Mouse (Mus musculus): ENCODE measurements around the gene Gm26897. TPM values are rescaled to one million over a fixed set of nuclear protein-coding genes. Genes with fewer than 3 reads are reported as not detected.

The Gm26897 gene
- polyA plus RNA-seq, 1 experiment from 2014 or later: not detected

DNA sequence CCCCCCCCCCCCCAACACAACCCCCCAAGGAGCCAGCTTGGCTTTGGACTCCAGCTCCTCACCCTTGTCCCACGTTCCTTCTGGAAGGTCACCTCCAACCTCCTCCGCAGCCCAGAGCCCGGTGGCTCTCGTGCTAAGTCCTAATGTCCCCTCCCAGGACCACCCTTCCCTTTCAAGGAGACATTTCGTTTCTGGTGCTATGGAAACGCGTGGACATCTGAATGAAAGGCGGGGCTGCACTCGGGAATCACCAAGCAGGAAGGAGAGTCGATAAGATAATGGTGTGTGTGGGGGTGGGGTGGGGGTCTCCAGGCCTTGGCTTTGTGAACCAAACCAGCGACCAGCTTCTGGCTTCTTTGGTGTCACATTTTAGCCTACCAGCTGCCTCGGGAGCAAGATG lies 27.9 kb downstream of the Gm26897 start:
- ATAC-seq (ENCODE audit: low read depth): no peak
- under 1% methylated on average over 12 of the region's 12 CpGs for WGBS (ENCODE audit: insufficient replicate concordance)

DNA sequence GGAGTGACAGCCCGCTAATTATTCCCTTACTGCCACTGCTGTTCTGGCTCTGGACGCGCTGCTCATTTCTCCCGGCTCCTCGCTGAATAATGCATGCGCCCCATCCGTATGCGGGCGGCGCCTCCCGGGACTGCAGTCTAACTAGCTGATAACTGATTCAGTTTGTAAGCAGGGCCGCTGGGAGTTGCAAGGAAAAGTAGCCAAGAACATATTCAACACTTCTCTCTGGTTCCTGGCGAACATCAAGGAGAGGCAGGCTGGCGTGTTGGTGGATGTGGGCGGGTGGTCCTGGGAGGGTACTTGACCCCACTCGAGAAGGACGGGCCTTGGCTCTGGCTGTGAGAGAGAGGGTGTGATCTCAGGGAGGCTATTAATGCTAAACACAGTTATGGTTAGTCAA lies 28.4 kb downstream of the Gm26897 start:
- WGBS (ENCODE audit: insufficient replicate concordance): 16% methylated on average over 17 of the region's 17 CpGs
- Histone ChIP-seq H3K27ac (ENCODE audit: low read length) (no peak overlapping the region), H3K4me1 (ENCODE audit: control insufficient read depth, low read depth, low read length) (no peaks in the 10 kb centered on the region), H3K27me3 (ENCODE audit: control insufficient read depth, insufficient read depth, low read depth, low read length) (no peaks in the 10 kb centered on the region; the same call in 1 of the 2 replicates), H3K4me2 (ENCODE audit: low read depth, low read length) (no peak overlapping the region), H3K36me3 (ENCODE audit: control insufficient read depth, insufficient read depth) (no peaks in the 10 kb centered on the region), H3K9me3 (replicated peaks; ENCODE audit: control insufficient read depth, low read length) (no peaks in the 10 kb centered on the region), H3K4me3 (ENCODE audit: low read depth, low read length) (no peak overlapping the region), H3K9ac (ENCODE audit: low read depth, low read length) (no peak overlapping the region)
- ATAC-seq (ENCODE audit: low read depth): no peak

More for the DNA sequence above, 27.9 kb downstream of the Gm26897 start:
- H3K9ac ChIP-seq (ENCODE audit: low read depth, low read length): no peak overlapping the region
- H3K4me2 ChIP-seq (ENCODE audit: low read depth, low read length): 0 out of 2 replicates have a peak overlapping the region, but pooled peaks have one; percentile 6
- H3K4me3 ChIP-seq (ENCODE audit: low read depth, low read length): no peak overlapping the region
- no peaks in the 10 kb centered on the region for H3K36me3 ChIP-seq (ENCODE audit: control insufficient read depth, insufficient read depth)
- no peaks in the 10 kb centered on the region for H3K9me3 ChIP-seq (replicated peaks; ENCODE audit: control insufficient read depth, low read length)
- no peaks in the 10 kb centered on the region; the same call in 1 of the 2 replicates for H3K27me3 ChIP-seq (ENCODE audit: control insufficient read depth, insufficient read depth, low read depth, low read length)
- H3K27ac ChIP-seq (ENCODE audit: low read length): no peak overlapping the region
- H3K4me1 ChIP-seq (ENCODE audit: control insufficient read depth, low read depth, low read length): no peaks in the 10 kb centered on the region

DNA sequence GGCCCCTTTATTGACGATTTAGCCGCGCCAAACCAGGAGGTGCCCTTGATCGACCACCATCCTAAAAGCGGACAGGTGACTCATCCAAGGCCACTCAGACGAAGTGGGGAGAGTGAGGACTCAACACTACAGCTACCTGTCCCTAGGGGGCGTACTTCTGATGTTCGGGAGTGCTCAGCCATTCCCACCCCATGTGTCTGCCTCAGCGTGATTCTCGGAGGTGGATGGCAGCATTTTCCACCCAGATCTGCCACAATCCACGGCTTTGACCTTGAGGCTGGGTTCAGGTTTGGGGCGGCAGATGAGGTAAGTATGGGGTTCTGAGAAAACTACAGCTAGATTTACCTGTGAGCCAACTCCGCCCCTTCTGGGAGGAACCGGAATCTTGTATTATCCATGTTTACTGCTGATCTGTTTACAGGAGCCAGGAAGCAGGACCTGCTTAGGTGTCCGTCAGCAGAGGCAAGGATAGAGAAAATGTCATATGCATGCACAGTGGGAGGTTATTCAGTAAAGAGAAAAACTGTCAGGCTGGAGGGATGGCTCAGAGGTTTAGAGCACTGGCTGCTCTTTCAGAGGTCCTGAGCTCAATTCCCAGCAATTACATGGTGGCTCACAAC lies 32.1 kb downstream of the Gm26897 start:
- 54% methylated on average over 15 of the region's 15 CpGs for WGBS (ENCODE audit: insufficient replicate concordance)
- Histone ChIP-seq H3K9me3 (replicated peaks; ENCODE audit: control insufficient read depth, low read length) (no peaks in the 10 kb centered on the region), H3K9ac (ENCODE audit: low read depth, low read length) (no peak overlapping the region), H3K4me3 (ENCODE audit: low read depth, low read length) (no peak overlapping the region), H3K27ac (ENCODE audit: low read length) (no peak overlapping the region), H3K36me3 (ENCODE audit: control insufficient read depth, insufficient read depth) (no peaks in the 10 kb centered on the region), H3K27me3 (ENCODE audit: control insufficient read depth, insufficient read depth, low read depth, low read length) (no peaks in the 10 kb centered on the region; the same call in 1 of the 2 replicates), H3K4me1 (ENCODE audit: control insufficient read depth, low read depth, low read length) (no peaks in the 10 kb centered on the region), H3K4me2 (ENCODE audit: low read depth, low read length) (no peak overlapping the region)
- ATAC-seq (ENCODE audit: low read depth): no peak

DNA sequence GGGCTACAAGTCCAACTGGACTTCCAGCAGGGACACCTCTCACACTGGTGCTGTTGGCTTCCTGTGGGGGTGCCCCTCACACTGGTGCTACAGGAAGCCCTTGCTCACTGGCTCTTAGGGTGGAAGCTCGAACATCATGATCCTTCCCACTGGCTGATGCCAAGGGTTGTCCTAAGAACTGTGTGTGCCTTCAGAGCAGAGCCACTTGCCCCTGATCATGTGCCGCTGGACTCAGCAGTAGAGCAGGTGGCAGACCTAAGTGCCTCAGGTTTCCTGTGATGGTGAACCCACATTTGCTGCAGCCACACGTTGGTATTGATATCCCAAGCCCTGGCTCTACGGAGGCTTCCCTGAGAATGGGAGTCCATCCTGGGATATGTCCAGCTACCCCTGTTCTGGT lies 33.0 kb downstream of the Gm26897 start:
- 52% methylated on average over 4 of the region's 4 CpGs for WGBS (ENCODE audit: insufficient replicate concordance)

DNA sequence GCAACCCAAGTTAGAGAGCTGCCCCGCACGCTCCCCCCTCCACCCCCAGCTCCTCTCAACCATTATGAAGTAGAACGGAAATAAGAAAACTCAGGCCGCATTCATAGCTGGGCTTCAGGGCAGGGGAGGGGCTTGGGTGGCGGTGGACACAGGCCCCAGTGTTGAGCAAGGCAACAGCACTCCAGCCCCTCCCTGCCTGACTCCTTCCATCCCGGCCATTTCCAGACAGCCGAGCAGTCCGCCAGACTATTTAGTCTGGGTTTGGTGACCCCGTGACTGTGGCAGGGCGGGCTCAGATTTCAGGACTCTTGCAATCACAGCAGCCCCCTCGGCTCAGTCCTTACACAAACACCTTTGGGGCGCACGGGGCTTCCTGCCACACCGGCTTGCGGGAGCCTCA lies 36.5 kb downstream of the Gm26897 start:
- H3K4me1 ChIP-seq (ENCODE audit: control insufficient read depth, low read depth, low read length): no peaks in the 10 kb centered on the region
- H3K27ac ChIP-seq (ENCODE audit: low read length): no peak overlapping the region
- H3K9ac ChIP-seq (ENCODE audit: low read depth, low read length): no peak overlapping the region
- no peaks in the 10 kb centered on the region; the same call in 1 of the 2 replicates for H3K27me3 ChIP-seq (ENCODE audit: control insufficient read depth, insufficient read depth, low read depth, low read length)
- no peaks in the 10 kb centered on the region for H3K36me3 ChIP-seq (ENCODE audit: control insufficient read depth, insufficient read depth)
- no peak overlapping the region for H3K4me2 ChIP-seq (ENCODE audit: low read depth, low read length)
- WGBS (ENCODE audit: insufficient replicate concordance): 16% methylated on average over 15 of the region's 15 CpGs
- no peaks in the 10 kb centered on the region for H3K9me3 ChIP-seq (replicated peaks; ENCODE audit: control insufficient read depth, low read length)
- no peak overlapping the region for H3K4me3 ChIP-seq (ENCODE audit: low read depth, low read length)
- ATAC-seq (ENCODE audit: low read depth): no peak

More for the DNA sequence above, 33.0 kb downstream of the Gm26897 start:
- no peak overlapping the region for H3K9ac ChIP-seq (ENCODE audit: low read depth, low read length)
- no peak overlapping the region for H3K4me3 ChIP-seq (ENCODE audit: low read depth, low read length)
- ATAC-seq (ENCODE audit: low read depth): no peak
- H3K4me1 ChIP-seq (ENCODE audit: control insufficient read depth, low read depth, low read length): no peaks in the 10 kb centered on the region
- H3K9me3 ChIP-seq (replicated peaks; ENCODE audit: control insufficient read depth, low read length): no peaks in the 10 kb centered on the region
- H3K27me3 ChIP-seq (ENCODE audit: control insufficient read depth, insufficient read depth, low read depth, low read length): no peaks in the 10 kb centered on the region; the same call in none of the 2 replicates
- H3K4me2 ChIP-seq (ENCODE audit: low read depth, low read length): no peak overlapping the region
- H3K27ac ChIP-seq (ENCODE audit: low read length): no peak overlapping the region
- no peaks in the 10 kb centered on the region for H3K36me3 ChIP-seq (ENCODE audit: control insufficient read depth, insufficient read depth)

DNA sequence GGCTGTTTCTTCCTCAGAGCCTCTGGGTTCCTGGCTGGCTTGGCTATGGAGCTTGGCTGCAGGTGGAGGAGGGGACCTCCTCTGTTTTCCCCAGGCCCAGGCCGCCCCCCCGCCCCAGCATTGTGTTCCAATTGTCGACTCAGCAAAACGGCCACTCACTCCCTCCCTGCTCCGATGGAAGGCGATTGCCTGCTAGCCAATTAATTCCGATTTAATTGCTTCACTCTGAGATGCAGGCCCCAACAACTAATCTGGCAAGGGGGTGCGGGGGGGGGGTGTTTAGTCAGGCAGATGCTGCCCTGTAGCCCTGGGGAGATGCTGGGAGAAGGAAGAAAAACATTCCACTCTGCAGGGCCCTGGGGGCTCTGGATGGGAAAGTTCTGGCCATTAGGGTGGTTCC lies 38.4 kb downstream of the Gm26897 start:
- 32% methylated on average over 8 of the region's 8 CpGs for WGBS (ENCODE audit: insufficient replicate concordance)
- no peak overlapping the region for H3K9ac ChIP-seq (ENCODE audit: low read depth, low read length)
- H3K9me3 ChIP-seq (replicated peaks; ENCODE audit: control insufficient read depth, low read length): no peaks in the 10 kb centered on the region
- no peaks in the 10 kb centered on the region for H3K36me3 ChIP-seq (ENCODE audit: control insufficient read depth, insufficient read depth)
- no peak overlapping the region for H3K4me3 ChIP-seq (ENCODE audit: low read depth, low read length)
- H3K4me1 ChIP-seq (ENCODE audit: control insufficient read depth, low read depth, low read length): no peaks in the 10 kb centered on the region
- no peaks in the 10 kb centered on the region; the same call in 1 of the 2 replicates for H3K27me3 ChIP-seq (ENCODE audit: control insufficient read depth, insufficient read depth, low read depth, low read length)
- H3K27ac ChIP-seq (ENCODE audit: low read length): no peak overlapping the region
- H3K4me2 ChIP-seq (ENCODE audit: low read depth, low read length): no peak overlapping the region
- no peak for ATAC-seq (ENCODE audit: low read depth)

DNA sequence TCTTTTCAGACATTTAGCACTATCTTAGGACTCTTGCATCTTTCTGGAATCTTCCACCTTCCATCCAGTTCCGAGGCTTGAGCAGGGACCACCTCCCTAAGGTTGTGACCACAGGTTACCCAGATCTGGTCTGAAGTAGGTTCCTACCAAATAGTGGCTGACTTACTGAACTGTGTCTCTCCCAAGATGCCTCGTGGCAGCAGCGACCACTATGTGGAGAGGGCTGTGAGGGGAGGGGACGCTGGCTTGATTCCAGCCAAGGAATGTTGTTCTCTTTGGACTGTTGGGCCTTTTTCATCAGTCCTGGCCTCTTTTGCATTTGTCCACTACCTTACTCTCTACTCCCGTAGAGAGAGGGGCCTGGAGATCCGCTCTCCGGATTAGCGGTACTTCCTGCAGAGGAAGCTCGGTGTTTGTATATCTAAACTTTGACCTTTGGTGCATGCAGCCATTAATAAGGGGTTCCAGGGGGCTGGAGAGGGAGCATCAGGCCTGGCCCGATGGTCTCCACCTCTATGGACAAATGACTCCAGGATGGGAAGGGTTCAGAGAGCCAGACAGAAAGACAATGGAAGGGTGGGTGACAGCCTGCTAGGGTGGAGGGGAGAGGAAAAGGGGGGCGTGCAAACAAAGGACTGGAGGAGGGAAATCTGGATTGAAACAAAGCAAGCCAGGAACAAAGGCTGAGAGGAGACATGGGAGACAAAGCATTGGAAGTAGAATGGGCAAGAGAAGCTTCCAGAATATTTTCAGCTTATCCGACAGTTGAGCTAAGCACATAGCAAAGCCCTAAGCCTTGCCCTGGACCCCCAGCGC lies 39.1 kb downstream of the Gm26897 start:
- Histone ChIP-seq H3K36me3 (ENCODE audit: control insufficient read depth, insufficient read depth) (no peaks in the 10 kb centered on the region), H3K9ac (ENCODE audit: low read depth, low read length) (no peak overlapping the region), H3K9me3 (replicated peaks; ENCODE audit: control insufficient read depth, low read length) (no peaks in the 10 kb centered on the region), H3K4me3 (ENCODE audit: low read depth, low read length) (no peak overlapping the region), H3K4me2 (ENCODE audit: low read depth, low read length) (no peak overlapping the region), H3K4me1 (ENCODE audit: control insufficient read depth, low read depth, low read length) (no peaks in the 10 kb centered on the region), H3K27me3 (ENCODE audit: control insufficient read depth, insufficient read depth, low read depth, low read length) (no peaks in the 10 kb centered on the region; the same call in 1 of the 2 replicates), H3K27ac (ENCODE audit: low read length) (no peak overlapping the region)
- ATAC-seq (ENCODE audit: low read depth): no peak
- 29% methylated on average over 13 of the region's 13 CpGs for WGBS (ENCODE audit: insufficient replicate concordance)

DNA sequence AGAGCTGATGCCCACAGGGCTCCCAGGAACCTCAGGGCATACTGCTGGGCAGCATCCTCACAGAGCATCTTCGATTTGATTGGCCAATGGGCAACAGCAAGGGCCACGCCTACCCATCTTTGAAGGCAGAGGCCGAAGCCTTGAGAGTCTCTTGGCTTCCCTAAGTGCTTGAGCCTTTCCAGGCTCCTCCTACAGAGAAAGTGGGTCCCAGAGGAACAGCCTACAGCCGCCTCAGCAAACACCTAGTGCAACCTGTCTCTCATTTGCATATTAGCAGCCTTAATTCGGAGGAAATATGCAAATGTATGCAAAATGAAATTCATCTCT lies 39.6 kb downstream of the Gm26897 start:
- Histone ChIP-seq H3K36me3 (ENCODE audit: control insufficient read depth, insufficient read depth) (no peaks in the 10 kb centered on the region), H3K4me2 (ENCODE audit: low read depth, low read length) (no peak overlapping the region), H3K27me3 (ENCODE audit: control insufficient read depth, insufficient read depth, low read depth, low read length) (no peaks in the 10 kb centered on the region; the same call in 1 of the 2 replicates), H3K27ac (ENCODE audit: low read length) (no peak overlapping the region), H3K9me3 (replicated peaks; ENCODE audit: control insufficient read depth, low read length) (no peaks in the 10 kb centered on the region), H3K4me1 (ENCODE audit: control insufficient read depth, low read depth, low read length) (no peaks in the 10 kb centered on the region), H3K4me3 (ENCODE audit: low read depth, low read length) (no peak overlapping the region), H3K9ac (ENCODE audit: low read depth, low read length) (no peak overlapping the region)
- WGBS (ENCODE audit: insufficient replicate concordance): 49% methylated on average over 5 of the region's 5 CpGs
- ATAC-seq (ENCODE audit: low read depth): no peak

DNA sequence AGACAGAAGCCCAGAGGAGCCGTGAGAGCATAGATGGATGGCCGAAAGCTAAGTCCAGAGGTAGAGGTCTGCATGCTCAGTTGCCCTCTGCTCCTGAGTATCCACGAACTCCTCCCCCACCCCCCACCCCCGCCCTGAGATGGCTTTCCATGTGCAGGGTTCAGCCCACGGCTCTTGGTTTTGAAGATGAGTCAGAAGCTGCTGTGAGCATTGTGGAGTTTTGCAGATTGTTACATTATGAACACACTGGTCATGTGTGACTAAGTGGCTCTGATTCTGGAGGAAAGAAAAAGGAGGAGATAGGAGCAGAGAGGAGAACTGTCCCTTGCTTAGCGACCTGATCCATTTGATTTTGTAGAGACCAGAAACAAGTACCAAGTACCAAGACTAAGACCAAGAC lies 42.5 kb downstream of the Gm26897 start:
- Histone ChIP-seq H3K4me1 (ENCODE audit: control insufficient read depth, low read depth, low read length) (no peaks in the 10 kb centered on the region), H3K4me2 (ENCODE audit: low read depth, low read length) (no peak overlapping the region), H3K9me3 (replicated peaks; ENCODE audit: control insufficient read depth, low read length) (no peaks in the 10 kb centered on the region), H3K36me3 (ENCODE audit: control insufficient read depth, insufficient read depth) (no peaks in the 10 kb centered on the region), H3K27me3 (ENCODE audit: control insufficient read depth, insufficient read depth, low read depth, low read length) (no peaks in the 10 kb centered on the region; the same call in 1 of the 2 replicates), H3K9ac (ENCODE audit: low read depth, low read length) (no peak overlapping the region), H3K4me3 (ENCODE audit: low read depth, low read length) (no peak overlapping the region), H3K27ac (ENCODE audit: low read length) (no peak overlapping the region)
- WGBS (ENCODE audit: insufficient replicate concordance): 57% methylated on average over 6 of the region's 6 CpGs
- no peak for ATAC-seq (ENCODE audit: low read depth)
